Comparison of ENCODE assay signal across 25 mouse cellular contexts in genomic region chr12:4606625-4607024, GRCm38 (mm10). TPM values are rescaled to one million over a fixed set of nuclear protein-coding genes. Genes with fewer than 3 reads are reported as not detected.
DNase-seq lines count a peak whose midpoint lies in the region; TF ChIP-seq lines count a peak whose summit lies in the region.
"Had no signal": no experiment of that assay in that cellular context is flagged by ENCODE, and none has a peak within 500 bp of the region (broad histone marks: within the 10 kb centered on the region; RNA-seq: fewer than 3 reads in every experiment).

No protein-coding gene starts in this region.

- DNase-seq in heart, embryonic 10.5 days (ENCODE audit: low spot score): no peak
- no peak for DNase-seq in heart, postnatal 10 days
- no peak for DNase-seq in layer of hippocampus, adult 2 months (ENCODE audit: low spot score in 2 of 2)
- DNase-seq in layer of hippocampus, adult 11-12 months (ENCODE audit: low spot score): no peak
- no peak for DNase-seq in cerebellum, postnatal 36 days
- no peak for DNase-seq in adrenal gland, postnatal 14 days
- DNase-seq: adrenal gland, adult 2 months; adrenal gland, postnatal 36 days; cerebellum, adult 11 months; cerebellum, adult 8-10 months; cerebellum, postnatal 14 days; gastrocnemius, postnatal 36 days; heart, adult 18-20 months had no signal

- 44% methylated on average over 3 of the region's 3 CpGs for WGBS in heart, embryonic 10.5 days

- H3K9me3 ChIP-seq in heart, embryonic 10.5 days: no peaks in the 10 kb centered on the region
- H3K9me3 ChIP-seq: embryonic facial prominence, embryonic 12.5 days; forebrain, embryonic 13.5 days; hindbrain, embryonic 10.5 days; intestine, embryonic 15.5 days had no signal

- H3K27ac ChIP-seq in heart, embryonic 10.5 days: 0 out of 2 replicates have a peak overlapping the region, but pooled peaks have one; percentile 6
- peak overlapping the region; percentile 39; the same call in 1 of the 2 replicates for H3K27ac ChIP-seq in layer of hippocampus, adult 2 months
- H3K27ac ChIP-seq in embryonic fibroblast, embryonic 13.5 days (ENCODE audit: insufficient read depth, low read length): peak overlapping the region; percentile 18; the same call in 1 of the 2 replicates
- H3K27ac ChIP-seq: embryonic facial prominence, embryonic 12.5 days; forebrain, embryonic 13.5 days; hindbrain, embryonic 10.5 days; hindbrain, embryonic 14.5 days; intestine, embryonic 15.5 days had no signal

- H3K36me3 ChIP-seq in heart, embryonic 10.5 days: no peaks in the 10 kb centered on the region
- H3K36me3 ChIP-seq: embryonic facial prominence, embryonic 12.5 days; hindbrain, embryonic 10.5 days; intestine, embryonic 15.5 days had no signal

- intact Hi-C loops in heart, postnatal 10 days (cut with DNase I): no loop called here

- TF ChIP-seq POLR2A in embryonic fibroblast, embryonic 13.5 days (IDR thresholded peaks at IDR 0.05; ENCODE audit: low read depth, low read length): no peak

- peaks cover 12% of the 10 kb centered on the region; the same call in 1 of the 2 replicates for H3K4me1 ChIP-seq in heart, embryonic 10.5 days
- no peaks in the 10 kb centered on the region for H3K4me1 ChIP-seq in embryonic fibroblast, embryonic 13.5 days (ENCODE audit: control insufficient read depth, insufficient read depth, low read length)
- H3K4me1 ChIP-seq: forebrain, embryonic 13.5 days; intestine, embryonic 15.5 days had no signal

- H3K4me3 ChIP-seq in heart, embryonic 10.5 days: no peak overlapping the region
- H3K4me3 ChIP-seq in layer of hippocampus, adult 2 months: no peak overlapping the region
- H3K4me3 ChIP-seq in embryonic fibroblast, embryonic 13.5 days (ENCODE audit: insufficient read depth, low read length): no peak overlapping the region
- H3K4me3 ChIP-seq: embryonic facial prominence, embryonic 12.5 days; forebrain, embryonic 13.5 days; hindbrain, embryonic 10.5 days; intestine, embryonic 15.5 days had no signal

- TF ChIP-seq CTCF in layer of hippocampus, adult 2 months (conservative IDR thresholded peaks at IDR 0.05): no peak
- TF ChIP-seq CTCF in embryonic fibroblast, embryonic 13.5 days (IDR thresholded peaks at IDR 0.05; ENCODE audit: borderline replicate concordance, insufficient read depth, low read length): no peak

- no peaks in the 10 kb centered on the region for H3K27me3 ChIP-seq in heart, embryonic 10.5 days (ENCODE audit: insufficient read depth, poor library complexity, severe bottlenecking)
- H3K27me3 ChIP-seq: embryonic facial prominence, embryonic 12.5 days; forebrain, embryonic 13.5 days; intestine, embryonic 15.5 days had no signal

RNA-seq across cellular contexts. Expression of gene Gm3625, which starts 13.9 kb away (rescaled TPM):
- not detected in 2 replicates for polyA plus RNA-seq in heart, embryonic 10.5 days (2016; fragmentation: Nextera tagmentation; extraction: Ambion mirVana)
- not detected for total RNA-seq in heart, postnatal 10 days (2021)
- not detected for total RNA-seq in layer of hippocampus, adult 2 months (2021)
- polyA plus RNA-seq in embryonic fibroblast, embryonic 13.5 days (2011; ENCODE audit: insufficient read length, low read depth, missing spikeins): not detected in 2 replicates
- total RNA-seq in adrenal gland, postnatal 14 days (2021): not detected in 2 replicates
- total RNA-seq: adrenal gland, adult 2 months; adrenal gland, postnatal 36 days; gastrocnemius, adult 8-10 months; gastrocnemius, postnatal 36 days; heart, adult 18-20 months; heart, postnatal 25 days had no signal
- polyA plus RNA-seq: adrenal gland, adult 2 months; brain, embryonic 14.5 days; C2C12; cortical plate, adult 2 months; embryonic facial prominence, embryonic 12.5 days; forebrain, embryonic 13.5 days; heart, embryonic 14.5 days; hindbrain, embryonic 10.5 days; hindbrain, embryonic 14.5 days; intestine, embryonic 15.5 days had no signal

RNA-seq across cellular contexts. Expression of gene Itsn2, which starts 14.2 kb away (rescaled TPM):
- polyA plus RNA-seq in heart, embryonic 10.5 days (2016; fragmentation: Nextera tagmentation; extraction: Ambion mirVana): 30.4 and 32.6 TPM in 2 replicates
- total RNA-seq in heart, postnatal 10 days (2021): 10 to 100 TPM; 47.0 to 47.3 TPM
- total RNA-seq in layer of hippocampus, adult 2 months (2021): 100 to 1,000 TPM in 1 of 2 experiments, 10 to 100 TPM in 1; 88.6 to 101 TPM
- 52.0 and 56.7 TPM in 2 replicates for polyA plus RNA-seq in embryonic fibroblast, embryonic 13.5 days (2011; ENCODE audit: insufficient read length, low read depth, missing spikeins)
- total RNA-seq in adrenal gland, postnatal 14 days (2021): 47.8 and 61.2 TPM in 2 replicates
